Mouse (Mus musculus) midbrain, postnatal 0 days (tissue): Measurements from ENCODE around the gene Hgfac. TPM values are rescaled to one million over a fixed set of nuclear protein-coding genes. Genes with fewer than 3 reads are reported as not detected.
A peak's percentile ranks its signal among the peaks of the same experiment; 100 is the strongest.

Experiments
- ATAC-seq: fragments of 200-750 bp; cut with Nextera tagmentation; 2 replicates; pipeline ENCODE4 v1.8.0; 2017; ENCODE audit warnings: moderate number of reproducible peaks, mild to moderate bottlenecking, moderate TSS enrichment, moderate library complexity; ENCODE audit not compliant: low FRiP score
- DNase-seq: peaks from one replicate; pipeline ENCODE4 v3.0.0-alpha.2; 2015; ENCODE audit warnings: low spot score
- H3K27ac ChIP-seq: fragments of 300-500 bp; sonication (generic); 2 replicates; pipeline ENCODE4 v1.5.1; 2014; ENCODE audit warnings: low read depth, mild to moderate bottlenecking, low read length, mixed read lengths
- H3K27me3 ChIP-seq: fragments of 300-500 bp; sonication (generic); 2 replicates; pipeline ENCODE4 v1.6.1; 2014; ENCODE audit warnings: low read length, control low read depth, mixed read lengths; ENCODE audit not compliant: insufficient read depth
- H3K36me3 ChIP-seq: fragments of 300-500 bp; sonication (generic); 2 replicates; pipeline ENCODE4 v1.6.1; 2014; ENCODE audit warnings: low read length, control low read depth, mixed read lengths; ENCODE audit not compliant: insufficient read depth
- H3K4me1 ChIP-seq: fragments of 300-500 bp; sonication (generic); 2 replicates; pipeline ENCODE4 v1.6.1; 2014; ENCODE audit warnings: mild to moderate bottlenecking, control low read depth, antibody characterized with exemption, low read length, mixed read lengths; ENCODE audit not compliant: insufficient read depth
- H3K4me2 ChIP-seq: fragments of 300-500 bp; sonication (generic); 2 replicates; pipeline ENCODE4 v1.6.1; 2014; ENCODE audit warnings: low read depth, mild to moderate bottlenecking, low read length, mixed read lengths; ENCODE audit not compliant: poor library complexity, severe bottlenecking
- H3K4me3 ChIP-seq: fragments of 300-500 bp; sonication (generic); 2 replicates; pipeline ENCODE4 v1.5.1; 2014; ENCODE audit warnings: low read depth, mild to moderate bottlenecking, low read length, moderate library complexity
- H3K9ac ChIP-seq: fragments of 300-500 bp; sonication (generic); replicated peaks from 2 replicates; pipeline ENCODE4 v1.6.1; 2014; ENCODE audit warnings: mild to moderate bottlenecking, low read length, moderate library complexity, mixed read lengths; ENCODE audit not compliant: poor library complexity, severe bottlenecking
- H3K9me3 ChIP-seq: fragments of 300-500 bp; sonication (generic); 2 replicates; pipeline ENCODE4 v1.6.1; 2016; ENCODE audit warnings: low read length, control low read depth
- CTCF ChIP-seq: IDR thresholded peaks from 2 replicates; pipeline ENCODE4 v1.5.1; 2016; ENCODE audit warnings: antibody characterized with exemption, mild to moderate bottlenecking
- WGBS: fragments of 180-500 bp; shearing (Covaris S2); extraction: QIAGEN DNeasy Blood & Tissue Kit; methylation state at CpG from one replicate; pipeline ENCODE4 v1.1.7; 2014; 5-methylcytosine and 5-hydroxymethylcytosine counted together
- polyA plus RNA-seq: library from polyadenylated mRNA; unstranded; fragments of >200 nt; fragmentation: Nextera tagmentation; extraction: Ambion mirVana; gene quantifications from 2 replicates; pipeline ENCODE4 v1.2.1, GENCODE M21; 2015
- total RNA-seq: library from RNA; depleted of rRNA; stranded (reverse); fragments of >200 nt; gene quantifications from 2 replicates; pipeline ENCODE4 v1.2.3, GENCODE M21; 2014

Gene Hgfac
- total and polyA plus RNA-seq, 2 experiments from 2014 or later, result 0.11 to 0.23 TPM

GRCm38 (mm10) chr5:35058216-35058615, 16.9 kb downstream of the Hgfac start:
- no peaks in the 10 kb centered on the region for H3K9me3 ChIP-seq
- ATAC-seq (no peak), DNase-seq (no peak)
- no peaks in the 10 kb centered on the region for H3K36me3 ChIP-seq
- H3K9ac ChIP-seq, result no peak overlapping the region
- no peaks in the 10 kb centered on the region for H3K27me3 ChIP-seq
- peak overlapping the region; percentile 88 for H3K4me2 ChIP-seq
- WGBS, result 64% methylated on average over 1 of the region's 1 CpGs
- peaks cover 7% of the 10 kb centered on the region; the same call in 1 of the 2 replicates for H3K4me1 ChIP-seq
- H3K4me3 ChIP-seq, result peak overlapping the region; percentile 55
- no peak overlapping the region for H3K27ac ChIP-seq
- no peak for TF ChIP-seq CTCF

- no peaks in the 10 kb centered on the region for H3K9me3 ChIP-seq
- TF ChIP-seq CTCF, result no peak
- no peak overlapping the region for H3K4me2 ChIP-seq
- peaks cover 7% of the 10 kb centered on the region; the same call in 1 of the 2 replicates for H3K4me1 ChIP-seq
- ATAC-seq (no peak), DNase-seq (no peak)
- no peak overlapping the region for H3K4me3 ChIP-seq
- H3K27ac ChIP-seq, result no peak overlapping the region
- H3K27me3 ChIP-seq, result no peaks in the 10 kb centered on the region
- H3K9ac ChIP-seq, result no peak overlapping the region
- H3K36me3 ChIP-seq, result no peaks in the 10 kb centered on the region
- WGBS, result 80% methylated on average over 3 of the region's 3 CpGs
Observed at GRCm38 (mm10) chr5:35060098-35060497, 18.8 kb downstream of the Hgfac start.

GRCm38 (mm10) chr5:35069841-35070240, 28.5 kb downstream of the Hgfac start:
- H3K4me2 ChIP-seq, result no peak overlapping the region
- H3K4me3 ChIP-seq, result no peak overlapping the region
- no peaks in the 10 kb centered on the region for H3K27me3 ChIP-seq
- H3K36me3 ChIP-seq, result peaks cover 4% of the 10 kb centered on the region; the same call in 1 of the 2 replicates
- H3K9ac ChIP-seq, result no peak overlapping the region
- no peaks in the 10 kb centered on the region for H3K4me1 ChIP-seq
- H3K9me3 ChIP-seq, result no peaks in the 10 kb centered on the region
- DNase-seq, result no peak
- no peak overlapping the region for H3K27ac ChIP-seq
- no peak for TF ChIP-seq CTCF
- no peak for ATAC-seq
- WGBS, result 88% methylated on average over 2 of the region's 2 CpGs

- H3K36me3 ChIP-seq, result peaks cover 4% of the 10 kb centered on the region; the same call in 1 of the 2 replicates
- no peaks in the 10 kb centered on the region for H3K4me1 ChIP-seq
- no peak overlapping the region for H3K27ac ChIP-seq
- no peak for TF ChIP-seq CTCF
- H3K9ac ChIP-seq, result no peak overlapping the region
- DNase-seq (no peak), ATAC-seq (no peak)
- WGBS, result 88% methylated on average over 8 of the region's 8 CpGs
- no peaks in the 10 kb centered on the region for H3K9me3 ChIP-seq
- H3K4me2 ChIP-seq, result no peak overlapping the region
- H3K27me3 ChIP-seq, result no peaks in the 10 kb centered on the region
- no peak overlapping the region for H3K4me3 ChIP-seq
Observed at GRCm38 (mm10) chr5:35070314-35070713, 29.0 kb downstream of the Hgfac start.

GRCm38 (mm10) chr5:35070953-35071352, 29.6 kb downstream of the Hgfac start:
- TF ChIP-seq CTCF, result no peak
- no peak; the same call in 1 of the 2 replicates for ATAC-seq

GRCm38 (mm10) chr5:35071855-35072254, 30.5 kb downstream of the Hgfac start:
- Histone ChIP-seq H3K4me2 (no peak overlapping the region), H3K9me3 (no peaks in the 10 kb centered on the region), H3K4me1 (no peaks in the 10 kb centered on the region), H3K27me3 (no peaks in the 10 kb centered on the region), H3K36me3 (peaks cover 17% of the 10 kb centered on the region), H3K4me3 (no peak overlapping the region), H3K9ac (no peak overlapping the region), H3K27ac (no peak overlapping the region)
- ATAC-seq (no peak), DNase-seq (no peak)
- WGBS, result 89% methylated on average over 6 of the region's 6 CpGs
- TF ChIP-seq CTCF, result no peak

More at GRCm38 (mm10) chr5:35070953-35071352, 29.6 kb downstream of the Hgfac start:
- DNase-seq, result peak; percentile 70
- Histone ChIP-seq H3K9ac (no peak overlapping the region), H3K4me1 (no peaks in the 10 kb centered on the region), H3K36me3 (peaks cover 10% of the 10 kb centered on the region), H3K4me3 (no peak overlapping the region), H3K9me3 (no peaks in the 10 kb centered on the region), H3K4me2 (no peak overlapping the region), H3K27me3 (no peaks in the 10 kb centered on the region), H3K27ac (no peak overlapping the region)
- WGBS, result 48% methylated on average over 7 of the region's 7 CpGs
